Mouse (Mus musculus) CH12.LX (cell line): ENCODE data around the gene Cyp2c23.

Source experiments
- CTCF ChIP-seq, 2 experiments: IDR thresholded peaks in 1 of 2; conservative IDR thresholded peaks in 1 of 2; 2 replicates each; pipeline ENCODE4 v1.5.1; 2011 to 2012; ENCODE audit warnings: low read depth in 2 of 2, low read length in 2 of 2, improper control_type of control experiment in 1 of 2, inconsistent platforms in 1 of 2, mild to moderate bottlenecking in 1 of 2, moderate library complexity in 1 of 2
- E2F4 ChIP-seq: IDR thresholded peaks from 2 replicates; pipeline ENCODE4 v1.6.1; 2011; ENCODE audit warnings: low read depth, low read length, improper control_type of control experiment; ENCODE audit not compliant: insufficient replicate concordance
- MAX ChIP-seq: IDR thresholded peaks from 2 replicates; pipeline ENCODE4 v1.6.1; 2011; ENCODE audit warnings: low read length, improper control_type of control experiment
- RAD21 ChIP-seq: IDR thresholded peaks from 2 replicates; pipeline ENCODE4 v1.6.1; 2011; ENCODE audit warnings: low read depth, mild to moderate bottlenecking, low read length, improper control_type of control experiment, moderate library complexity
- SMC3 ChIP-seq: IDR thresholded peaks from 2 replicates; pipeline ENCODE4 v1.6.1; 2011; ENCODE audit warnings: low read depth, low read length, improper control_type of control experiment
- ZKSCAN1 ChIP-seq: IDR thresholded peaks from 2 replicates; pipeline ENCODE4 v1.6.1; 2012; ENCODE audit warnings: low read depth, inconsistent platforms, low read length, improper control_type of control experiment, borderline replicate concordance

GRCm38 (mm10) chr19:44060226-44060625 is 31.2 kb upstream of the Cyp2c23 start:
- no peak for TF ChIP-seq CTCF (conservative IDR thresholded peaks at IDR 0.05 in 1 of 2, IDR thresholded peaks at IDR 0.05 in 1 of 2; ENCODE audit: low read depth in 2 of 2, low read length in 2 of 2)
- no peak for TF ChIP-seq E2F4
- no peak for TF ChIP-seq ZKSCAN1
- TF ChIP-seq SMC3, result no peak
- no peak for TF ChIP-seq RAD21
- TF ChIP-seq MAX, result no peak
